Mouse (Mus musculus) spleen, adult 2 months (tissue): ENCODE data around the gene Tchhl1. TPM values are rescaled to one million over a fixed set of nuclear protein-coding genes. Genes with fewer than 3 reads are reported as not detected.

Experiments
- DNase-seq, 2 experiments: peaks; one replicate each; pipeline versions ENCODE4 v3.0.0 to v3.0.0-alpha.2; 2012 to 2021; ENCODE audit warnings: low spot score in 2 of 2, low read depth in 1 of 2
- H3K27ac ChIP-seq: fragments of 200-500 bp; 2 replicates; pipeline ENCODE4 v1.5.1; 2012; ENCODE audit warnings: low read length, inconsistent platforms; ENCODE audit not compliant: insufficient read depth
- H3K27me3 ChIP-seq: fragments of 200-500 bp; 2 replicates; pipeline ENCODE4 v1.6.1; 2012; ENCODE audit warnings: mild to moderate bottlenecking, moderate library complexity, low read length, inconsistent platforms; ENCODE audit not compliant: control insufficient read depth, insufficient read depth
- H3K36me3 ChIP-seq: fragments of 200-500 bp; 2 replicates; pipeline ENCODE4 v1.6.1; 2012; ENCODE audit warnings: mild to moderate bottlenecking, low read length, inconsistent platforms; ENCODE audit not compliant: control insufficient read depth, insufficient read depth
- H3K4me1 ChIP-seq: fragments of 200-500 bp; 2 replicates; pipeline ENCODE4 v1.6.1; 2011; ENCODE audit warnings: inconsistent platforms; ENCODE audit not compliant: control insufficient read depth, insufficient read depth, insufficient read length
- H3K4me3 ChIP-seq: fragments of 200-500 bp; 2 replicates; pipeline ENCODE4 v1.5.1; 2011; ENCODE audit warnings: mild to moderate bottlenecking, inconsistent platforms; ENCODE audit not compliant: insufficient read depth, insufficient read length; ENCODE audit errors: extremely low read depth
- CTCF ChIP-seq: fragments of 200-500 bp; IDR thresholded peaks from 2 replicates; pipeline ENCODE4 v1.5.1; 2011; ENCODE audit warnings: mild to moderate bottlenecking, inconsistent platforms; ENCODE audit not compliant: insufficient read depth, insufficient read length, insufficient replicate concordance; ENCODE audit errors: extremely low read depth
- POLR2A ChIP-seq: fragments of 200-500 bp; IDR thresholded peaks from 2 replicates; pipeline ENCODE4 v1.6.1; 2011; ENCODE audit warnings: low read depth, low read length, inconsistent platforms
- WGBS: fragments of 180-500 bp; shearing (Covaris S2); methylation state at CpG from one replicate; pipeline ENCODE4 v1.1.7; 2018; 5-methylcytosine and 5-hydroxymethylcytosine counted together
- polyA plus RNA-seq: library from polyadenylated mRNA; depleted of rRNA; stranded (reverse); fragments of >200 nt; gene quantifications from 2 replicates; pipeline ENCODE4 v1.2.3, GENCODE M21; 2012

Gene Tchhl1
- polyA plus RNA-seq, 1 experiment = not detected

GRCm38 (mm10) chr3:93499129-93499528 lies 30.6 kb downstream of the Tchhl1 start:
- TF ChIP-seq POLR2A = no peak
- TF ChIP-seq CTCF = no peak
- 0 out of 2 replicates have a peak, but pooled peaks cover 1% of the 10 kb centered on the region for H3K27me3 ChIP-seq

GRCm38 (mm10) chr3:93504536-93505189 lies 36.1 kb downstream of the Tchhl1 start:
- no peak for DNase-seq
- Histone ChIP-seq H3K36me3 (no peaks in the 10 kb centered on the region), H3K4me3 (no peak overlapping the region), H3K4me1 (no peaks in the 10 kb centered on the region), H3K27me3 (0 out of 2 replicates have a peak, but pooled peaks cover 1% of the 10 kb centered on the region), H3K27ac (no peak overlapping the region)
- TF ChIP-seq POLR2A (no peak), CTCF (no peak)
- 85% methylated on average over 7 of the region's 7 CpGs for WGBS

More at GRCm38 (mm10) chr3:93499129-93499528, 30.6 kb downstream of the Tchhl1 start:
- DNase-seq = no peak
- no peak overlapping the region for H3K27ac ChIP-seq
- no peak overlapping the region for H3K4me3 ChIP-seq
- H3K4me1 ChIP-seq = no peaks in the 10 kb centered on the region
- H3K36me3 ChIP-seq = no peaks in the 10 kb centered on the region

GRCm38 (mm10) chr3:93505960-93506863 lies 37.7 kb downstream of the Tchhl1 start:
- peak overlapping the region; percentile 85 for H3K27ac ChIP-seq
- 19% methylated on average over 30 of the region's 30 CpGs for WGBS
- peak overlapping the region; percentile 61 for H3K4me3 ChIP-seq
- TF ChIP-seq CTCF (no peak), POLR2A (no peak)
- H3K36me3 ChIP-seq = no peaks in the 10 kb centered on the region
- H3K4me1 ChIP-seq = no peaks in the 10 kb centered on the region
- H3K27me3 ChIP-seq = no peaks in the 10 kb centered on the region
- DNase-seq = peak; percentile 93 to 94

GRCm38 (mm10) chr3:93506881-93507325 lies 38.3 kb downstream of the Tchhl1 start:
- no peak for TF ChIP-seq CTCF
- TF ChIP-seq POLR2A = no peak
- peak in 1 of 2 experiments; percentile 4 for DNase-seq

GRCm38 (mm10) chr3:93509301-93509700 lies 40.7 kb downstream of the Tchhl1 start:
- H3K4me3 ChIP-seq = no peak overlapping the region
- WGBS = 6% methylated on average over 1 of the region's 1 CpGs

More at GRCm38 (mm10) chr3:93506881-93507325, 38.3 kb downstream of the Tchhl1 start:
- no peaks in the 10 kb centered on the region for H3K36me3 ChIP-seq
- H3K27me3 ChIP-seq = no peaks in the 10 kb centered on the region
- H3K4me1 ChIP-seq = no peaks in the 10 kb centered on the region
- 58% methylated on average over 5 of the region's 5 CpGs for WGBS
- peak overlapping the region; percentile 85 for H3K27ac ChIP-seq
- H3K4me3 ChIP-seq = no peak overlapping the region

GRCm38 (mm10) chr3:93511036-93511435 lies 42.5 kb downstream of the Tchhl1 start:
- DNase-seq = no peak
- H3K27ac ChIP-seq = no peak overlapping the region

More at GRCm38 (mm10) chr3:93509301-93509700, 40.7 kb downstream of the Tchhl1 start:
- Histone ChIP-seq H3K36me3 (no peaks in the 10 kb centered on the region), H3K4me1 (no peaks in the 10 kb centered on the region), H3K27ac (no peak overlapping the region), H3K27me3 (no peaks in the 10 kb centered on the region)
- no peak for DNase-seq
- TF ChIP-seq POLR2A (no peak), CTCF (no peak)

More at GRCm38 (mm10) chr3:93511036-93511435, 42.5 kb downstream of the Tchhl1 start:
- Histone ChIP-seq H3K4me3 (no peak overlapping the region), H3K27me3 (no peaks in the 10 kb centered on the region), H3K4me1 (no peaks in the 10 kb centered on the region), H3K36me3 (no peaks in the 10 kb centered on the region)
- no peak for TF ChIP-seq POLR2A
- no peak for TF ChIP-seq CTCF
- 91% methylated on average over 1 of the region's 1 CpGs for WGBS
